Mouse (Mus musculus) heart, adult 9 months (tissue): Measurements from ENCODE around the gene Ube2d3.
A peak's percentile ranks its signal among the peaks of the same experiment; 100 is the strongest.
"Not testable (repeated sequence)": the region's sequence is repeated elsewhere in the genome, so short reads cannot be mapped to it uniquely, and the experiment has no call there.

Experiments
- DNase-seq, 2 experiments: peaks; one replicate each; pipeline ENCODE4 v3.0.0; 2022; ENCODE audit warnings: low spot score in 2 of 2

Ube2d3 gene

GRCm38 (mm10) chr3:135438531-135438912 lies 573 bp downstream of the Ube2d3 start:
- peak; percentile 94 for DNase-seq

- peak; percentile 85 to 88 for DNase-seq
Measured at GRCm38 (mm10) chr3:135438913-135439531, 1.1 kb downstream of the Ube2d3 start.

GRCm38 (mm10) chr3:135439651-135440050 lies 1.7 kb downstream of the Ube2d3 start:
- no peak for DNase-seq

- peak; percentile 23 to 27 for DNase-seq
Measured at GRCm38 (mm10) chr3:135440221-135440620, 2.3 kb downstream of the Ube2d3 start.

- DNase-seq: no peak
Measured at GRCm38 (mm10) chr3:135440621-135441020, 2.7 kb downstream of the Ube2d3 start.

GRCm38 (mm10) chr3:135444930-135445329 lies 7.0 kb downstream of the Ube2d3 start:
- DNase-seq: no peak

- no peak for DNase-seq
Measured at GRCm38 (mm10) chr3:135458981-135459380, 21.0 kb downstream of the Ube2d3 start.

- no peak for DNase-seq
Measured at GRCm38 (mm10) chr3:135468402-135468801, 30.5 kb downstream of the Ube2d3 start.

GRCm38 (mm10) chr3:135469146-135469545 lies 31.2 kb downstream of the Ube2d3 start:
- DNase-seq: no peak

GRCm38 (mm10) chr3:135469974-135470373 lies 32.0 kb downstream of the Ube2d3 start:
- peak; percentile 15 to 60 for DNase-seq

- DNase-seq: no peak
Measured at GRCm38 (mm10) chr3:135470823-135471222, 32.9 kb downstream of the Ube2d3 start.

GRCm38 (mm10) chr3:135475025-135475424 lies 37.1 kb downstream of the Ube2d3 start:
- DNase-seq: no peak

- no peak for DNase-seq
Measured at GRCm38 (mm10) chr3:135476286-135476685, 38.3 kb downstream of the Ube2d3 start.

- DNase-seq: no peak
Measured at GRCm38 (mm10) chr3:135476977-135477376, 39.0 kb downstream of the Ube2d3 start.

- not testable (repeated sequence) for DNase-seq
Measured at GRCm38 (mm10) chr3:135479090-135479489, 41.1 kb downstream of the Ube2d3 start.

- DNase-seq: no peak
Measured at GRCm38 (mm10) chr3:135480767-135481166, 42.8 kb downstream of the Ube2d3 start.

- no peak for DNase-seq
Measured at GRCm38 (mm10) chr3:135481608-135482007, 43.7 kb downstream of the Ube2d3 start.

GRCm38 (mm10) chr3:135484650-135485049 lies 46.7 kb downstream of the Ube2d3 start:
- not testable (repeated sequence) for DNase-seq

GRCm38 (mm10) chr3:135485128-135485899 lies 47.4 kb downstream of the Ube2d3 start, which contains the start of gene Manba:
Gene Manba (plus strand): TSS chr3:135485611.
- peak; percentile 75 to 77 for DNase-seq

- no peak for DNase-seq
Measured at GRCm38 (mm10) chr3:135485900-135486241, 47.9 kb downstream of the Ube2d3 start.

- DNase-seq: no peak
Measured at GRCm38 (mm10) chr3:135486351-135486750, 48.4 kb downstream of the Ube2d3 start.

GRCm38 (mm10) chr3:135487803-135488202 lies 49.9 kb downstream of the Ube2d3 start:
- DNase-seq: no peak

GRCm38 (mm10) chr3:135489865-135490520 lies 52.0 kb downstream of the Ube2d3 start:
- DNase-seq: no peak
